ENCODE assay signal across 8 mouse cellular contexts in the genomic region with DNA sequence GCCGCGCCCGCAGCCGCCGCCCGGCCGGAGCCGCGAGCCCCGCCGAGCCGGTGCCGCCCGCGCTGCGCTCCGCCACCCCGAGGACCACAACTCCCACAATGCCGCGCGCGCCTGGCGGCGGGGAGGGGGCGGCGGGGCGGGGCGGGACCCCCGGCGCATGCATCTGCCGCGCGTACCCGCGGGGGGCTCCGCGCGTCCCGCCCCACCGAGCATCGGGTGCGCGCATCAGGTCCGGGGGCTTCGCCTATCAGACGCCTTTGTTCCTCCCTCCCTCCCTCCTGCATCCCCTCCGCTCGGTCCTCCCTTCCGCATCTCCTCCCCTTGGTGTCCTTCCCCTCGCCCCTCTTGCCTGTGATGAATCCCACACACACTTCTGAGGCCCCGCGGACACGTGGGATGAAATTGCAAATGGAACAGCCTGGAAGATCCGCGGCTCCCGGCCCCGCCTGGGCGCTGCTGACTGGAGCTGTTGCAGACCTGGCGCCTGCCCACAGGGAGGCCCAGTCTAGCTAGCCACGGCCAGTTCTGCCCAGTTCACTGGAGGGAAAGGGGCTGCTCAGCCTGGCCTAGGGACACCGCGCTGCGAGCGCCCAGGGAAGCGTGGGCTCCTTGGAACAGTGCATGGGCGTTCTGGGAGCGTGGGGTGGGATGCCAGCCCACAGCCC. TPM values are rescaled to one million over a fixed set of nuclear protein-coding genes. Genes with fewer than 3 reads are reported as not detected.
DNase-seq lines count a peak whose midpoint lies in the region; ATAC-seq lines count a peak whose summit lies in the region.

TSS of gene Asphd2 (minus strand) at position 88 of the 665 bp plus-strand sequence.

- 1% methylated on average over 42 of the region's 67 CpGs for WGBS in embryonic facial prominence, embryonic 15.5 days
- WGBS in heart, embryonic 15.5 days, result 2% methylated on average over 54 of the region's 67 CpGs

- H3K4me2 ChIP-seq in embryonic facial prominence, embryonic 15.5 days (replicated peaks), result peak within 1 kb of the TSS; percentile 81
- H3K4me2 ChIP-seq in heart, embryonic 15.5 days, result peak within 1 kb of the TSS; percentile 90

- H3K9me3 ChIP-seq in embryonic facial prominence, embryonic 15.5 days (replicated peaks), result no peaks in the 10 kb centered on the region
- no peaks in the 10 kb centered on the region for H3K9me3 ChIP-seq in heart, embryonic 15.5 days (replicated peaks)

- peak within 1 kb of the TSS; percentile 41 for H3K9ac ChIP-seq in embryonic facial prominence, embryonic 15.5 days
- peak within 1 kb of the TSS; percentile 54 for H3K9ac ChIP-seq in heart, embryonic 15.5 days

- peaks cover 34% of the 10 kb centered on the region for H3K27me3 ChIP-seq in embryonic facial prominence, embryonic 15.5 days
- H3K27me3 ChIP-seq in heart, embryonic 15.5 days, result peaks cover 76% of the 10 kb centered on the region

- peaks cover 14% of the 10 kb centered on the region for H3K4me1 ChIP-seq in embryonic facial prominence, embryonic 15.5 days
- peaks cover 8% of the 10 kb centered on the region for H3K4me1 ChIP-seq in heart, embryonic 15.5 days (replicated peaks)

- peak; percentile 70 for DNase-seq in ES-CJ7 (ENCODE audit: low read depth, low spot score)
- DNase-seq in adrenal gland, postnatal 36 days, result peak; percentile 40 to 46
- DNase-seq in layer of hippocampus, postnatal 14 days (ENCODE audit: low spot score in 2 of 2), result peak; percentile 86 to 87
- peak; percentile 24 for DNase-seq in lung, postnatal 14 days
- peak; percentile 85 for DNase-seq in right cerebral cortex, postnatal 25 days

- no peaks in the 10 kb centered on the region for H3K36me3 ChIP-seq in embryonic facial prominence, embryonic 15.5 days
- H3K36me3 ChIP-seq in heart, embryonic 15.5 days, result no peaks in the 10 kb centered on the region

- peak within 1 kb of the TSS; percentile 61 for H3K4me3 ChIP-seq in embryonic facial prominence, embryonic 15.5 days (replicated peaks)
- peak within 1 kb of the TSS; percentile 60 for H3K4me3 ChIP-seq in heart, embryonic 15.5 days

- peak within 1 kb of the TSS; percentile 76 for H3K27ac ChIP-seq in embryonic facial prominence, embryonic 15.5 days (replicated peaks)
- no peak within 1 kb of the TSS for H3K27ac ChIP-seq in heart, embryonic 15.5 days

- peak; percentile 84 for ATAC-seq in embryonic facial prominence, embryonic 15.5 days (ENCODE audit: insufficient number of reproducible peaks, low FRiP score, low TSS enrichment, low read depth)
- peak; percentile 58 for ATAC-seq in heart, embryonic 15.5 days (replicated peaks; ENCODE audit: insufficient number of reproducible peaks, insufficient read depth, low FRiP score, low read depth)
- ATAC-seq in megakaryocyte-erythroid progenitor cell, adult 5-6 weeks (replicated peaks; ENCODE audit: low FRiP score, low TSS enrichment, poor library complexity, severe bottlenecking), result no peak

RNA-seq across cellular contexts. Expression of gene Asphd2, which starts in this region (rescaled TPM):
- 1 to 10 TPM; 1.9 to 2.4 TPM for total RNA-seq in adrenal gland, postnatal 36 days (2021)
- 18.3 and 19.4 TPM in 2 replicates for polyA plus RNA-seq in embryonic facial prominence, embryonic 15.5 days (2015; fragmentation: Nextera tagmentation; extraction: Ambion mirVana)
- polyA plus RNA-seq in heart, embryonic 15.5 days (2015; fragmentation: Nextera tagmentation; extraction: Ambion mirVana), result 2.1 and 2.9 TPM in 2 replicates
- 100 to 1,000 TPM; 161 to 174 TPM for total RNA-seq in layer of hippocampus, postnatal 14 days (2021)
- total RNA-seq in megakaryocyte-erythroid progenitor cell, adult 5-6 weeks (2014; fragmentation: Nextera tagmentation), result not detected in 2 replicates
- total RNA-seq in megakaryocyte-erythroid progenitor cell, adult 5-6 weeks (2017), result not detected in 2 replicates

Comparison
In these comparisons a context has a peak if more than half of its experiments do, and no peak if none do; other contexts are left out.
1. RNA of gene Asphd2 (total RNA-seq): 161 to 174 TPM in layer of hippocampus, postnatal 14 days; 1.9 to 2.4 TPM in adrenal gland, postnatal 36 days and not detected in megakaryocyte-erythroid progenitor cell, adult 5-6 weeks; every median in the first group is over 10 times any median in the second.
2. DNase-seq: peak in every context shown above with its lines; median percentile 86 in layer of hippocampus, postnatal 14 days; 85 in right cerebral cortex, postnatal 25 days; 70 in ES-CJ7; 43 in adrenal gland, postnatal 36 days; 24 in lung, postnatal 14 days.